Mouse (Mus musculus) MEL (cell line): ENCODE measurements at regions not wholly inside any gene's neighbourhood (a gene's known extent, or its start where the extent isn't known, plus 50 kb on each side); places are given as distances from the start of the nearest gene placed in this dataset.

ENCODE experiments used
- DNase-seq: peaks from one replicate; pipeline ENCODE4 v3.0.0; 2011; ENCODE audit warnings: low read depth, low spot score
- H3K27ac ChIP-seq: 2 replicates; pipeline ENCODE4 v1.5.1; 2012; ENCODE audit warnings: low read depth, mild to moderate bottlenecking, control low read depth, low read length, moderate library complexity; ENCODE audit not compliant: control insufficient read depth
- H3K27me3 ChIP-seq, 2 experiments: fragments of 150-350 bp in 1 of 2; sonication (generic) in 1 of 2; 2 replicates each; pipeline ENCODE4 v1.6.1; 2012; ENCODE audit warnings: low read length in 2 of 2, mild to moderate bottlenecking in 2 of 2, improper control_type of control experiment in 1 of 2, moderate library complexity in 1 of 2; ENCODE audit not compliant: insufficient read depth in 2 of 2, control insufficient read depth in 1 of 2
- H3K36me3 ChIP-seq, 2 experiments: 2 replicates each; pipeline ENCODE4 v1.6.1; 2012 to 2014; ENCODE audit warnings: low read length in 2 of 2, improper control_type of control experiment in 1 of 2, inconsistent platforms in 1 of 2, mild to moderate bottlenecking in 1 of 2; ENCODE audit not compliant: insufficient read depth in 2 of 2, control insufficient read depth in 1 of 2
- H3K4me1 ChIP-seq, 2 experiments: fragments of 150-350 bp in 1 of 2; sonication (generic) in 1 of 2; 2 replicates each; pipeline ENCODE4 v1.6.1; 2012; ENCODE audit warnings: low read length in 2 of 2, improper control_type of control experiment in 1 of 2, mild to moderate bottlenecking in 1 of 2; ENCODE audit not compliant: insufficient read depth in 2 of 2, control insufficient read depth in 1 of 2
- H3K4me3 ChIP-seq, 2 experiments: fragments of 150-350 bp in 1 of 2; sonication (generic) in 1 of 2; 2 replicates each; pipeline ENCODE4 v1.5.1; 2012; ENCODE audit warnings: low read depth in 2 of 2, low read length in 2 of 2, mild to moderate bottlenecking in 2 of 2, moderate library complexity in 2 of 2, control low read depth in 1 of 2, improper control_type of control experiment in 1 of 2; ENCODE audit not compliant: control insufficient read depth in 1 of 2, insufficient read depth in 1 of 2
- H3K79me2 ChIP-seq: 2 replicates; pipeline ENCODE4 v1.6.1; 2012; ENCODE audit warnings: mild to moderate bottlenecking, low read length, moderate library complexity; ENCODE audit not compliant: control insufficient read depth, poor library complexity, insufficient read depth
- H3K9ac ChIP-seq: 2 replicates; pipeline ENCODE4 v1.6.1; 2012; ENCODE audit warnings: low read depth, mild to moderate bottlenecking, control low read depth, low read length, moderate library complexity; ENCODE audit not compliant: control insufficient read depth, poor library complexity, severe bottlenecking
- H3K9me3 ChIP-seq: fragments of 150-350 bp; sonication (generic); replicated peaks from 2 replicates; pipeline ENCODE4 v1.6.1; 2012; ENCODE audit warnings: mild to moderate bottlenecking, low read length, improper control_type of control experiment, moderate library complexity; ENCODE audit not compliant: insufficient read depth
- BHLHE40 ChIP-seq: IDR thresholded peaks from 2 replicates; pipeline ENCODE4 v1.6.1; 2012; ENCODE audit warnings: low read depth, mild to moderate bottlenecking, inconsistent platforms, low read length, improper control_type of control experiment, borderline replicate concordance
- ELF1 ChIP-seq: IDR thresholded peaks from 2 replicates; pipeline ENCODE4 v1.6.1; 2014; ENCODE audit warnings: low read depth, mild to moderate bottlenecking, inconsistent platforms, low read length, improper control_type of control experiment, moderate library complexity
- HCFC1 ChIP-seq: IDR thresholded peaks from 2 replicates; pipeline ENCODE4 v1.6.1; 2012; ENCODE audit warnings: low read depth, mild to moderate bottlenecking, inconsistent platforms, low read length, improper control_type of control experiment, moderate library complexity
- JUND ChIP-seq: IDR thresholded peaks from 2 replicates; pipeline ENCODE4 v1.6.1; 2011; ENCODE audit warnings: low read depth, mild to moderate bottlenecking, improper control_type of control experiment, low read length
- MAFK ChIP-seq: IDR thresholded peaks from 2 replicates; pipeline ENCODE4 v1.6.1; 2011; ENCODE audit warnings: low read depth, mild to moderate bottlenecking, low read length, improper control_type of control experiment, borderline replicate concordance
- MAZ ChIP-seq: IDR thresholded peaks from 2 replicates; pipeline ENCODE4 v1.6.1; 2012; ENCODE audit warnings: low read depth, mild to moderate bottlenecking, inconsistent platforms, low read length, improper control_type of control experiment
- MEF2A ChIP-seq: IDR thresholded peaks from 2 replicates; pipeline ENCODE4 v1.6.1; 2014; ENCODE audit warnings: low read depth, mild to moderate bottlenecking, inconsistent platforms, low read length, improper control_type of control experiment; ENCODE audit not compliant: poor library complexity, insufficient replicate concordance, severe bottlenecking; ENCODE audit errors: extremely low read depth
- MYB ChIP-seq: IDR thresholded peaks from 2 replicates; pipeline ENCODE4 v1.6.1; 2011; ENCODE audit warnings: mild to moderate bottlenecking, low read depth, low read length, improper control_type of control experiment
- NRF1 ChIP-seq: IDR thresholded peaks from 2 replicates; pipeline ENCODE4 v1.6.1; 2014; ENCODE audit warnings: low read depth, mild to moderate bottlenecking, inconsistent platforms, low read length, improper control_type of control experiment, moderate library complexity; ENCODE audit not compliant: poor library complexity, insufficient read depth, severe bottlenecking
- POLR2A ChIP-seq, 2 experiments: IDR thresholded peaks; 2 replicates each; pipeline ENCODE4 v1.6.1; 2011 to 2012; ENCODE audit warnings: low read length in 2 of 2, mild to moderate bottlenecking in 2 of 2, control low read depth in 1 of 2, improper control_type of control experiment in 1 of 2, low read depth in 1 of 2, moderate library complexity in 1 of 2; ENCODE audit not compliant: control insufficient read depth in 1 of 2, insufficient read depth in 1 of 2, poor library complexity in 1 of 2
- POLR2AphosphoS5 ChIP-seq: IDR thresholded peaks from 2 replicates; pipeline ENCODE4 v1.6.1; 2012; ENCODE audit warnings: low read depth, borderline replicate concordance, mild to moderate bottlenecking, inconsistent platforms, low read length, moderate library complexity, mixed read lengths
- RAD21 ChIP-seq: IDR thresholded peaks from 2 replicates; pipeline ENCODE4 v1.6.1; 2011; ENCODE audit warnings: mild to moderate bottlenecking, low read depth, low read length, improper control_type of control experiment
- SMC3 ChIP-seq: IDR thresholded peaks from 2 replicates; pipeline ENCODE4 v1.6.1; 2011; ENCODE audit warnings: low read depth, low read length, improper control_type of control experiment
- TBP ChIP-seq: IDR thresholded peaks from 2 replicates; pipeline ENCODE4 v1.8.0; 2011; ENCODE audit warnings: low read depth, low read length, improper control_type of control experiment
- TCF12 ChIP-seq: IDR thresholded peaks from 2 replicates; pipeline ENCODE4 v1.6.1; 2014; ENCODE audit warnings: low read depth, mild to moderate bottlenecking, inconsistent platforms, low read length, improper control_type of control experiment, moderate library complexity
- UBTF ChIP-seq: IDR thresholded peaks from 2 replicates; pipeline ENCODE4 v1.6.1; 2012; ENCODE audit warnings: low read depth, mild to moderate bottlenecking, inconsistent platforms, low read length, improper control_type of control experiment, moderate library complexity, borderline replicate concordance; ENCODE audit not compliant: insufficient read depth
- USF2 ChIP-seq, 2 experiments: IDR thresholded peaks; 2 replicates each; pipeline ENCODE4 v1.6.1; 2011 to 2012; ENCODE audit warnings: improper control_type of control experiment in 2 of 2, low read length in 2 of 2, borderline replicate concordance in 1 of 2, inconsistent platforms in 1 of 2, low read depth in 1 of 2, mild to moderate bottlenecking in 1 of 2; ENCODE audit not compliant: insufficient read depth in 1 of 2
- ZKSCAN1 ChIP-seq: IDR thresholded peaks from 2 replicates; pipeline ENCODE4 v1.6.1; 2012; ENCODE audit warnings: low read depth, mild to moderate bottlenecking, inconsistent platforms, low read length, improper control_type of control experiment, moderate library complexity

DNA sequence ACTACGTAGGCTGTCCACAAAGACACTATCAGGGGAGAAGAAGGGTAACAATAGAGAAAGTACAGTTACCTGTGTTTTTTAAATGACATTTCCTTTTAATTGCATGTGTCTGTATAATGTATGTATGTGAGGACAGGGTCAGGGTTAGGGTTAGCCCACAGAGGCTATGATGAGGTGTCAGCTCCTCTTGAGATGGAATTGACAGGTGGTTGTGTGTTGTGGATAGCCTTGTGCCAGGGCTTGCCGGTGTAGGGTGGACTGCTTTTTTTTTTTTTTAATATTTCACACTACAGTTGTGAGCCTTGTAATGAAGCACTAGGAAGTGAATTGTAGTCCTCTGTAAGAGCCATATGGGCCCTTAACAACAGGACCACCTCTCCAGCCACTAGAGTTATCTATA lies 105.7 kb upstream of the Ankrd1 start:
- H3K79me2 ChIP-seq, result no peaks in the 10 kb centered on the region
- no peaks in the 10 kb centered on the region for H3K36me3 ChIP-seq
- H3K27me3 ChIP-seq, result no peaks in the 10 kb centered on the region

DNA sequence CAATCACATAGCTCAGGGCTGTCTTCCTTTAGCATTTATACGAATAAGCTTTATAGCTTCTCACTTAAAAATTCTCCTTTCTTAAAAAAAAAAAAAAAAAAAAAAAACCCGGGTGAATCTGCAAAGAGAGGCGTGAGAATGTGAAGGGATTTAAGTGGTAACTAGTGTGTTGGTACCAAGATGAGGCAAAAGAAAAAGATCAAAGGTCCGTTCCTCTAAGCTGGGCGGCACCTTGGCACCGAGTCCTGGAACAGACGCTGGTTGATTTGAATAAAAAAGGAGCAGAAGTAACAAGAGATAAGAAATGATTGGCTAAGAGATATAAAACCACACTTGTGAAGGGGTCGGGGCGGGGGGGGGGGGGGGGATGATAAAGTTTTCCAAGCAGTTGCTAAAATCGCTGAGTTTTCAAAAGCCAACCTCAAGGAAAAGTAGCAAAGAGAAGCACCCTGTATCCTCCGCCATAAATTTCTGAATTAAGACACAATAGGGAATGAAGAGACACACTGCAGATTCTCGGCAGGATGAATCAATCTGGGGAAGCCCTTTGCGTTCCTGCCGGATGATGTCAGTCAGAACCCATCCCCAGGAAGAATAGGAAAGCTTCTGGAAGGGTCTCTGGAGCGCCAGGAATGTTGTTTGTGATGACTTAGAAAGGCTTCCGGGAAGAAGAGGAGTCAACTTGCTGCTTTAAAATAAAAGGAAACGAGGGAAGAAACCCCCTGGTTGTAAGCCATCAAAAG lies 107.7 kb upstream of the Ankrd1 start:
- no peak for TF ChIP-seq USF2 (IDR thresholded peaks at IDR 0.05; ENCODE audit: borderline replicate concordance in 1 of 2, insufficient read depth in 1 of 2, low read depth in 1 of 2, low read length in 2 of 2)
- no peak for TF ChIP-seq ELF1
- no peak for TF ChIP-seq BHLHE40
- TF ChIP-seq NRF1, result no peak
- no peak for TF ChIP-seq JUND
- no peak for TF ChIP-seq MAFK
- no peaks in the 10 kb centered on the region for H3K9me3 ChIP-seq

More for the DNA sequence above, 105.7 kb upstream of the Ankrd1 start:
- Histone ChIP-seq H3K9me3 (no peaks in the 10 kb centered on the region), H3K4me1 (no peaks in the 10 kb centered on the region), H3K27ac (no peak overlapping the region), H3K4me3 (no peak overlapping the region), H3K9ac (no peak overlapping the region)
- TF ChIP-seq JUND (no peak), MEF2A (no peak), ZKSCAN1 (no peak), POLR2A (IDR thresholded peaks at IDR 0.05; ENCODE audit: control insufficient read depth in 1 of 2, insufficient read depth in 1 of 2, low read depth in 1 of 2, low read length in 2 of 2, poor library complexity in 1 of 2) (no peak), TCF12 (no peak), UBTF (no peak), SMC3 (no peak), POLR2AphosphoS5 (no peak), MAZ (no peak), USF2 (IDR thresholded peaks at IDR 0.05; ENCODE audit: borderline replicate concordance in 1 of 2, insufficient read depth in 1 of 2, low read depth in 1 of 2, low read length in 2 of 2) (no peak), HCFC1 (no peak), RAD21 (no peak), NRF1 (no peak), TBP (no peak), MYB (no peak)
- DNase-seq, result no peak

More for the DNA sequence above, 107.7 kb upstream of the Ankrd1 start:
- no peaks in the 10 kb centered on the region for H3K79me2 ChIP-seq
- H3K36me3 ChIP-seq, result no peaks in the 10 kb centered on the region
- no peak overlapping the region for H3K4me3 ChIP-seq
- no peak overlapping the region for H3K27ac ChIP-seq
- no peaks in the 10 kb centered on the region for H3K27me3 ChIP-seq
- DNase-seq, result no peak
- H3K4me1 ChIP-seq, result no peaks in the 10 kb centered on the region
- H3K9ac ChIP-seq, result no peak overlapping the region
